Mouse (Mus musculus) NIH3T3 (cell line): ENCODE measurements at regions not wholly inside any gene's neighbourhood (a gene's known extent, or its start where the extent isn't known, plus 50 kb on each side); places are given as distances from the start of the nearest gene placed in this dataset.
"Not testable (repeated sequence)": the region's sequence is repeated elsewhere in the genome, so short reads cannot be mapped to it uniquely, and the experiment has no call there.

Experiments
- DNase-seq: peaks from one replicate; pipeline ENCODE4 v3.0.0-alpha.2; 2012; ENCODE audit warnings: low read depth

DNA sequence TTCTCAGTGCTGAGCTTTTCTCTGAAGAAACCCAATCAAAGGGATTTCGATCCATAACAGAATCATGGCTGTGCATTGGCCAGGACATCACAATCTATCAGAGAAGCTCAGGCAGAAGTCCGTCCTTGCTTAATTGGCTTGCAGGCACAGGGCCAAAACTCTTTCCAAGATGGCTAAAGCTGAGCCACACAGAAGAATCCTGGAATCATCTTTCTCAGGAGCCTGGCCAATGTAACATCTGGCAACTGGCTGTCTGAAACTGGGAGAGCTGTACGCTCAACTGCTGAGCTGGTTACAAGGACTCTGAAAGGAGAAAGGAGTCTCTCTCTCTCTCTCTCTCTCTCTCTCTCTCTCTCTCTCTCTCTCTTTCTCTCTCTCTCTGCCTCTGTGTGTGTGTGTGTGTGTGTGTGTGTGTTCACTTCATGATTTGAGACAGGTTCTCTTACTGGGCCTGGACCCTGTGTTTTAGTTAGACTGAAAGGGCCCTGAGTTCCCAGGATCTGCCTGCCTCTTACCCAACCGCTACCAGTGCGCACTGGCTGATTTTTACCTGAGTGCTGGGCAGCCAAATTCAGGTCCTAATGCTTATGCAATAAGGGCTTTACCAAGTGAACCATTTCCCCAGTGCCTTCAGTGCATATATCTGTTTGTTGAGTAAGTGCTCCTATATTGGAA is 333.3 kb upstream of the Cwc22 start:
- DNase-seq: peak; percentile 4

DNA sequence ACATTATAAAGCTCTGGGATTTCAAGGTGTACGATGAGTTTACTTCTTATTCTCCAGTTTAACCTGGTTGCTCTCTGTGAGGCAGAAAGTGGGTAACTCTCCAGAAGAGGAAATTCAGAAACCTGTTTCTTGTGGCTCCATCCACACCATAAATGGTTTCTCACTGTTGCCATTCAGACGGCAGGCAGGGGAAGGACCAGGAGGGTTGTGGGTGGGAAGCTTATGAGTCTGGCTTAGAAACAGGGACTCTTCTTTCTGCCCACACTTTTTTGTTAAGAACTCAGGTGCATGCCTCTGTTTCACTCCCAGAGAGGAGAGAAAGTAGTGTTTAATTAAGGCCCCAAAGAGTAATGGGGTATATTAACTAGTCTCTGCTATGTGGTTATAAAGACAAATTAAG is 332.5 kb upstream of the Cwc22 start:
- no peak for DNase-seq

DNA sequence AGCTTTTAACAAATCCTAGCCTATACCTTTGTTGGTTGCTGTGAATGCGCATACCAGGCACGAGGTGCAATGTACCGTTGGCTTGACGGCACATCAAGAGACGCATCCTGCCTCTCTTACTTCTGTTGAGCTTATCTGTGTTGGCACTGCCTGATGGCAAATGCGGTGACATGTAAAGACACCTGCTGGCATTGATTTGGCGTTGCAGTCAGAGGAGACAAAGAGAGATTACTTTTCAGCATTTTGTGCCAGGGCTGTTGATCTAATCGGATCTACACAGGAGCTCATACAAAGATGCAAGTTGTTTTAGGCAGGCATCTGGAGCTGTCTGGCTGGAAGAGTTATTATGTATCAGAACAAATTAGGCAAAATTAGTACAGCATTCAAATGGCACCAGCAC is 331.5 kb upstream of the Cwc22 start:
- no peak for DNase-seq

DNA sequence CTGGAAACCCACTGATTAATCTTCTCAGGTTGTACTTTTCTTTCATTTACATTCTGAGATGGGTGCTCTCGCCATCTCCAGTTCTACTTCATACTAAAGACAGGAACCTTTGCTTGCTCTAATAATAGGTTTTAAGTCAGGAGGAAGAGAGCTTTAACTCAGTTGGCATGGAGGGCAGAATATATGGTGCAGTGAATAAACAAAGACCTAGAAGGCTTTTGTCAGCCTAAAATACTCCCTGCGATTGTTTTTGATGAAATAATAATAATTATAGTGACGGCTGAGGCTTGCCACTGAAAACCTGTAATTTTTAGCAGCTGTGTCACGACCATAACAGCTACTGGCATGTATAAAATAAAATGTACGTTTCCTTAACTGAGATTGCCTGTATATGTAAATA is 327.9 kb upstream of the Cwc22 start:
- no peak for DNase-seq

DNA sequence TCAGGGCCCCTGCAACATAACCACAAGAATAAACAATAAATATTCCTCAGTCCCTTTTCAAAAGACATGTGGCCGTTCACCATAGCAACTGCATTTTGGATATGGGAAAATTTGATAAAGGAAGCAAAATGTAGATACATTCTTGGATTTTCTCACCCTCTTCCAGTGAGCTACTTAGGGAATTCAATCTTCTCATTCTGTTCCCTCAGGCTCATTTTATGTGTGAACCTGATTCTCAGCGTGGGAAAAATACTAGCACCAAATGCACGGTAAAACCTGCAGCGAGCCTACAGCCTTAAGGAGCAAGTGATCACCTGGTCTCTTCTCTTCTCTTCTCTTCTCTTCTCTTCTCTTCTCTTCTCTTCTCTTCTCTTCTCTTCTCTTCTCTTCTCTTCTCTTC is 322.5 kb upstream of the Cwc22 start:
- DNase-seq: no peak

DNA sequence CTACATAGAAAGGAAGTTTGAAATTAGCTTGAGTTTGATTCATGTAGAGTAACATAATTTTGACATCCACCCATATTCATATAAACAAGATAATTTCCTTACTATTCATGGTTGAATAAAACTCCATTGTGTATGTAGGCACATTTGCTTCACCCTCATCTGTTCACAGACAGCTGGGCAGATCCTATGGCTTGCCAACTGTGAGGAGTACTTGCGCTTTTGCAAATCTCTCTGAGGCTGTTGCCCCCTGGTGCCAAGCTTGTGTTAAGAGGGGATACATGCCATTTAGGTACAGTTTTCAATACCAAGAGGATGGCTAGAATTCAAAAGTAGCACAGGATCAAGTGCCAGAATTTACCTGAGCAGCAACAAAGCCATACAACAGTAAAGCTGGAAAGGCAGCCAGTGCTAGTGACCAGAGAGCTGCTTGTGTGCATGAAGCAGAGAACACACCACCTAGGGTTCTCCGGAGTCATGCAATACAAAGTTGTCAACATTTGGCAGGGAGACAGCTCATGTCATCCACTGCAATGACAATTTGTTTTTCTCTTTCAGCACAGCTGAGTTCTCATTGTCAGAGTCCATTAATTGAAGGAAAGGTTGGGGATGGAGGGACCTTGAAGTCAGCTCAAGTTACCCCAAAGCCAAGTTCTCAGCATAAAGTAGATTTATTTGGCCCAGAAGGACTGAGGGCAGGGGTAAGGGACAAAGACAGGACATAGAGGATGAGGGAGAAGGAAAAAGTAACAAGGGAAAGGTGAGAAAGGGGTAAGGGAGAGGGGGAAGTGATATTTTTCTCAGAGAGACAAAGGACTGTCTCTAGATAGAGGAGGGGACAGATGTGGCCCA is 321.6 kb upstream of the Cwc22 start:
- no peak for DNase-seq

DNA sequence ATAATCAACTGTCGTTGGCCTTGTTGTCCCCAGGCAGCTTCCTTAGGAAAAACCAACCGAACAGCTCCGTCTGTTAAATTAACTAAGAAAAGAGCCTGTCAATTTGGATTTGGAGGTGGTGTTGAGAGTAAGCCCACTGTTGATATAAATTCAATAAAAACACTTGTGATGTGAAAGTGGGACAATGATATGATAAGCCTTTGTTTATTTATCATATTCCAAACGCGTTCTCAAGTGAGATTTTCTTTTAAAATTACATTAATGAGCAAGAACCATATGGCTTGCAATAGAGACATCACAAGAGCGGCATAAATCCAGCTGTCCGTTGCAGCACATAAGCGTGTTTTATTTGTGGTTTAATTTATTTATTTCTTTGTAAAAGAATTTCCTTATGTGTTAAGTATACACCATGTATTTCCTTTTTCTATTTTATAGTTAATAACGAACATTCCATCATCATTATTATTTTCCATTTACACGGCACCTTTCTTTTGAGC is 307.5 kb upstream of the Cwc22 start:
- DNase-seq: no peak

DNA sequence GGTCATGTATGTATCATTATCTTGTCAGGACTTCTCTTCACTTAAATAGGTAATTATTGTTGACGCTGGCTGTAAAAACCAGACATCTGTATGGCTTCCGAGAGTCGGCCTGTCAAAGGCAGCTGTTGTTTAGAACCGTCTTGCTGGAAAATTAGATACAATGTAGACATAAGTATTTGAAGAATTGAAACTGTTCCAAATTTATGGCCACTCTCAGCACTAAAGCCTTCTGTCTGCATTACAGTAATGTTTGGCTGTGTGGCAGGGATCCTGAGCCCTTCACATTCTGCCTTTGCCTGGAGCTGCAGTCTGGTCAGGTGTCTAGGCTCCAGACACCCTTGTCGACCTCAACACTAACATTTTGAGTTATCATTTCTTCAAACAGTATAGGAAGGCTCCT is 300.2 kb upstream of the Cwc22 start:
- DNase-seq: no peak

DNA sequence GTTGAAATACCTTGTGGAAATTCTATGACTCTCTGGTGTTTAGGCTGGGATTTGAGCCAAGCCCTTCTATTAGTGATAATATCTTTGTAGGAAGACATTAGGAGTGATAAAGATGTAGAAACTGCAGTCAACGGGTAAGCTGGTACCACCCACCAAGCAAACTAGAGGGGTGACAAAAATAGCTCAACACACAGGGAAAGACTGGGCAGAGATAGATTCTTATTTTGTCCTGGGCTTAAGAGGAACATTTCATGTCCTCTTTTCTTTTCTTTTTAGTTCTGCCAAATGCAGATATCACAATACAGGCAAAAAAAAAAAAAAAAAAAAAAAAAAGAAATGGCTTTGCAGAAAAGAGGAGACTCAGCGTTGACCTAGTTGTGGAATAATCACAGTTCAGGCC is 294.1 kb upstream of the Cwc22 start:
- DNase-seq: no peak

DNA sequence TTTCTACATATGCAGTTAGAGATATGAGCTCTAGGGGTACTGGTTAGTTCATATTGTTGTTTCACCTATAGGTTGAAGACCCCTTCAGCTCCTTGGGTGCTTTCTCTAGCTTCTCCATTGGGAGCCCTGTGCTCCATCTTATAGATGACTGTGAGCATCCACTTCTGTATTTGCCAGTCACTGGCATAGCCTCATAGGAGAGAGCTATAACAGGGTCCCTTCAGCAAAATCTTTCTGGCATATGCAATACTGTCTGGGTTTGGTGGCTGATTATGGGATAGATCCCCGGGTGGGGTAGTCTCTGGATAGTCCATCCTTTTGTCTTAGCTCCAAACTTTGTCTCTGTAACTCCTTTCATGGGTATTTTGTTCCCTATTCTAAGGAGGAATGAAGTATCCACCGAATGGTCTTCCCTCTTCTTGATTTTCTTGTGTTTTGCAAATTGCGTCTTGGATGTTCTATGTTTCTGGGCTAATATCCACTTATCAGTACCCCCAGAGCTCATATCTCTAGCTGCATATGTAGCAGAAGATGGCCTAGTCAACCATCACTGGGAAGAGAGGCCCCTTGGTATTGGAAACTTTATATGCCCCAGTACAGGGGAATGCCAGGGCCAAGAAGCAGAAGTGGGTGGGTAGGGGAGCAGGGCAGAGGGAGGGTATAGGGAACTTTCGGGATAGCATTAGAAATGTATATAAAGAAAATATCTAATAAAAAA is 279.4 kb upstream of the Cwc22 start:
- not testable (repeated sequence) for DNase-seq

DNA sequence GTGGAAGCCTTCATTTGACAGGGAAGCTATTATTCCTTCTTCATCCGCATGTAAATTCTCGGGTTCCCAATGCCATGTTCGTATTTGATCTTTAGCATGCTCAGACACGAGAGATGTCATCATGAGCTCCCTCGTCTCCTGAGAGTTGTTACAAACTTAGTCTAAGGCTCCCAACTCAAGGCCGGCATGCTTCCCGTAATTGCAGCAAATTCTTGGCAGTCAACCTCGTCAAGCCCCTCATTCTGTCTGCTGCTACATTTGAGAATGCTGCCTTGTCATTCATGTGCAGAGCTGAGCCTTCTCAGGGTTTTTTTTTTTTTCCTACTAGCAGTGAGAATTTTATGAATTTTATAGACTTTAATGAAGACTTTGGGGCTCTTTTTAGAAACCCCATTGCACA is 268.3 kb upstream of the Cwc22 start:
- DNase-seq: no peak

DNA sequence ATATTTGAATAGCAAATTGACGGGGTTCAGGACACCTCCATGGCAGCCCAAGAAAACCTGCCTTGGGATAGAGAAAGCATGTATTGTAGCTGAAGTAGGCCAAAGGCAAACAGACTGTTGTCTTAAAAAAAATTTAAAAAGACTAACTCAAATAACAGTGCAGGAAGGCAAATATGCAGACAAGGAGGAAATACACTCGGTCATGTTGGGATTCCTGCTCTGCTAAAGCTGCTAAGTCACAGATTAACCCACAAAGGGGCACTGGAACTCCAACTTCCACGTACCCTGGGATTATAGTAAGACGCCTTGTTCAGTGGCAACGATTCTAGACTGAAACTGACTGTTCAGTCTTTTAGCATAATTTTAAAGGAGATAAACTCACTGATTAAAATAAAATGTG is 258.9 kb upstream of the Cwc22 start:
- no peak for DNase-seq

DNA sequence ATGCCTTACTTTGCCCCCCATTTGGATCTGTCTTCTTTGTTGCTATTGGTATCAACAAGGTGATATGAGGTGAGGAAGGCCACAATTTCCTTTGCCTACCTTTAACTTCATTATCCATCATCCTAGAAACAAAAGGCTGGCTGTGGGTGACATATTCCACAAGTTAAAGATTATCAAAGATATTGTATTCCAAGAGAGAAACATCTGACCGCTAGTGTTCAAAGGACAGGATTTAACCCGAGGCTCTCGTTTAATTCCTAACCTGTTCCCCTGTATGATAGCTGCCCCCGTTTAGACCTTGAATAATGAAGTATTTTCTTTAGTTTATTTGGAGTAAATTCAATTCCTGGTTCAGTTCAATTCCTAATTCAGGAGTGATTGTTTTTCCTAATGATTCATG is 249.8 kb upstream of the Cwc22 start:
- no peak for DNase-seq

DNA sequence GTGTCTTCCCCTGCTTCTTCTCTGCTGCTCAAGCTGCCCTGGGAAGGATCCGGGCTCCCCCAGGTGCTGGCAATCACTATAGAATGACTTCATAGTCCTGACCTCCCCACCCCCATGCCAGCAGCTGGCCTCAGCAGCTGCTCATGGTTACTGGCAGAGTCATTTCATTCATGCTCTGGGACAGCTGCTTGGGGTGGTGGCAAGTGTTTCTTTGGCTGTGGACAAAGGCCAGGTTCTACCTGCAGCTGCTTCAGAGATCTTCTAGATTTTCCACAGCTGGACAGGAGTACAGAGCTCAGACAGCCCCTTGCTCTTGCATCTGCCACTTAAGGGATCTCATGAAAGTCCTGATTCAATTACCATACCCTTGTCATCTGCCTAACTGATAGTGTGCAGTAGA is 243.4 kb upstream of the Cwc22 start:
- DNase-seq: no peak

DNA sequence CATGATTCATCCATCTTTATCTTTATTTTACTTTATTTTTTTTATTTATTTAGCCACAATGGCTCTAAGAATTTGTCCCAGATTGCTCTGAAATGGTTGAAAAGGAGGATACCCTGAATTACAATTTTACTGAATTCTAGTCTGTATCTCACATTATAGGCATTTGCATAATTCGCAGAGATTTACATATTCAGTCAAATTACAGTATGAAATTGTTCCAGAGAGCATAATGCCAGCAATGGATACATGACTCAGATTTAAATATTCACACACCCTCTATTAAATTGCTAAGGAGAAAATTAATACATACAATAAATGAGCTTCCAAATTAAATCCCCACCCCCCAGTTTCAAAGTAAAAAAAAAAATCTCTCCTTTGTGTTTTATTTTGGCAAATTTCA is 238.8 kb upstream of the Cwc22 start:
- DNase-seq: no peak

DNA sequence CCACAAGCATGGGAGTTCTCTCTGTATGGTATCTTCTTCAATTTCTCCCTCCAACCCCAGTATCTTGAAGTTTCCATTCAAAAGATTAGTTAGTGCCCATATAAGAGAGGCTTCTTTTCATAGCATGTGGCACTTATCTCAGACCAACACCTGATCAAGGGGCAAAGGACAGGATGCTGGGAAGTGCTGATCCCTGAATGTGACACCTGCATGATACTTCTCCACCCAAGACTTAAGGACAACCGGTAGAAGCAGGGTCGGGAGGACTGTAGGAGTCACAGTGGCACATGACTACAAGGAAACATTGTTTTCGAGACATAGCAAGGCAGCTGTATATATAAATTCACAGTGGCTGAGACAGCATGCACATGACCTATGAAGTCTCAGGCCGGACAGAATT is 227.6 kb upstream of the Cwc22 start:
- DNase-seq: no peak

DNA sequence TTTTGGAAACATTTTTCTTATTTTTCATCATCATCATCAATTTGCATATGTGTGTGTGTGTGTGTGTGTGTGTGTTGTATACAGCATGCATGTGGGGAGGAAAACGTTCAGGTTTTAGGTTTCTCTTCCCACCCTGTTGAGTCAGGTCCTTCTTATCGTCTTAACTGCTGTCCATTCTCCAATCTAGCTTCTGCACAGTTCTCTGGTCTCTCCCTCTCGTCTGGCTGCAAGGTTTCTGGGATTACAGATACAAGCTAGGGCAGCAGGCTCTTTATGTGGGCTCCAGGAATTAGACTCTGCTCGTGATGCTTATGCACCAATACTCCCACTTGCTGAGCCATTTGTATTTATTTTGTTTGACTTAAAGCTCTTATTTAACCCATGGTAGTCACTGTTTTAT is 226.6 kb upstream of the Cwc22 start:
- DNase-seq: no peak

DNA sequence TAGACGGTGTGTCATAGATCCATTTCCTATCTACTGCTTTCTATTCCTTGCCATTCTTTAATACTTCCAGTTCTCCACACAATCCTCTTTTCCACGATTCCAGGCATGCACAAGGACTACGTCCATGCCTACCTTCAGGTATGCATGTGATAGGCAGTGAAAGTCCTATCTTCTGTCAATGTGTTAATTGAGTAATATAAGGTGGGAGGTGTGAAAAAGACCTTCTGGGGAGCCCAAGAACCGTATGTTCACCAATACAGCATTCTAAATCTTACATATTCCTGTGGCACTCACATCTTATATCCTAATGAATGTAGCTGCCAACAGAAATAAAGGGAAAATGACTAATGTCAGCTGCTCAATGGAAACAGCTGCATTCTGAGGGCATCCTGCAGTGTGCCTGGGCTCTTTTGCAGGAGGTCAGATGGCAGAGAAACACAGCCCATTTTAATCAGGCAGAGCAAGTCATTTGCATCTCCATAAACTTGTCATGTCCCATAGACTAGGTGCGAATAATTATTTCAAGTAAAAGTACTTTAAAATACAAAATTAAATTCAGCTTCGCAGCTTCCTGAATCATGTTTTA is 224.1 kb upstream of the Cwc22 start:
- DNase-seq: no peak

DNA sequence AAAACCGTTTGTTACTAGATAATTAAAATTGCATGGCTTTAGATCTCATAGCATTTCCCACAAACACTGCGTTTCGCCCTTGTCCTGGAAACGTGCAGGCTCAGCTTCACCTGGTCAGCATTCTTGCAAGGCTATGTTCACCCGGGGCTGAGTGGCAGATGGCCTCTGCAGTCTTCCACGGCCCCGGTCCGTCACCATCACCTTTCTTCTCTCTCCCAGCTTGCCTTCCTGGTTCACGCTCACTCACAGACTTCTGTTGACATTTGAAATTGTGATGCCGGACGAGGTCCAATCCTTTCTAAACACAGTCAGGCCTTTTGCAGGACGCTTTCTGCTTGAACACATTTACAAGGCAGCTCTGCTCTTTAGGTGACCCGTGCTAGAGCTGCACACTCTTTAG is 219.3 kb upstream of the Cwc22 start:
- no peak for DNase-seq

DNA sequence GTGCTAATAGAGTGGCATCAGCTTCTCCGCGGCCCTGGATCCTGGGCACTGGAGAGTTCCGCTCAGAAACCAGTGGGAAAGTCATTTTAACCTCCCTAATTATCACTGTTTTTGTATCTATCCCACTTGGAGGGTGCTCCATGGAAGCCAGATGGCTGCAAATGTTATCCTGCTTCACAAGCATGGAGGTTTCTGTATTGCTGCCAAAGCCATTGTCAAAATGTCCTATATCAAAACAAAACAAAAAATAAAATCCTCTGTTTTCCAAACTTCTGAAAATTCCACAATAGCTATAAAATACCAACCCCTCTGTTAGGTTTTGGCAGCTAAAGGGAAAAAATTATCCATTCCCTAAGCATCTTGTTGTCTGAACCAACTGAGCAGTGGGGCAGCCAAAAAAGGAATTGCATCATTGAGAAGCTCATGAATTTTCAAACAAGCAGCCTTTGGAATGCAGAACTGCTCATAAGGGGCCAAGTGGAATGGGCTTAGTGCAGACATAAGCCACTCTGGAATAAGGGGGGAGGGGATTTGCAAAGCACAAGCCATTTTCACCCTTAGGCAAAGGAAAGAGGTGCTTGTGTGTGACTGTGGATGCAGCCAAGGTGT is 213.8 kb upstream of the Cwc22 start:
- DNase-seq: no peak

DNA sequence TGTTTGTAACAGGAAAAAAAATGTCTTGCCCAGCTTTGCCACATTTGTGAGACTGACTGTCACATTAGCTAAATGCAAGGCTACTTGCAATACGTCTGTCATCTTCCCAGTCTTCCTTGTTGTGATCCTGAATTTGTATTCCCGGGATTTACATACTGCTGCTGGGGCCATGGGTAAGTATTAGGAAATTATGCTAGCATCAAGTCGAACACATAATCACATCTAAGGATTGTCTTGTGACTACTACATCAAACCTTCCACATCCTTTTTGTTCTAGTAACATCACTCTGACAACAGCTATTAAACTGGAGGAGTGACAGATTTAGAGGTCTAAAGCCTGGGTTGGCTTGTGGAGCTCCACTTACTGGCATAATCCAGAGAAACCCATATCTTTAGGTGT is 164.2 kb upstream of the Cwc22 start:
- no peak for DNase-seq

DNA sequence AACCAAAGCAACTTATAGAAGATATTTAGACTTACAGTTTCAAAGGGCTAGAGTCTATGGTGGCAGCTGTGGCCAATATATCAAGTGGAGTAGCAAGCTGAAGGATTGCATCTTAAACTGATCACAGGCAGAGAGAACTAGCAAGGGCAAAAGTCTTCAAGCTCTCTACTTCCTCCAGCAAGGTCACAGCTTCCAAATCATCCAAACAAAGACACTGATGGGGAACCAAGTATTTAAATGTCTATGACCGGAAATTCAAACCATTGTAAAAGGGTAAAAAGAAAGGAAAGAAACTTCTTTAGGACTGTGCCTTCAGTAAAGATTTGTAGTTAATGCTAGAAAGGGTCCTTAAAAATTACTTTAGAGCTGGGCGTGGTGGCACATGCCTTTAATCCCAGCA is 149.4 kb upstream of the Cwc22 start:
- DNase-seq: no peak
